Mouse (Mus musculus): ENCODE measurements around the gene Rassf3.

The Rassf3 gene

DNA sequence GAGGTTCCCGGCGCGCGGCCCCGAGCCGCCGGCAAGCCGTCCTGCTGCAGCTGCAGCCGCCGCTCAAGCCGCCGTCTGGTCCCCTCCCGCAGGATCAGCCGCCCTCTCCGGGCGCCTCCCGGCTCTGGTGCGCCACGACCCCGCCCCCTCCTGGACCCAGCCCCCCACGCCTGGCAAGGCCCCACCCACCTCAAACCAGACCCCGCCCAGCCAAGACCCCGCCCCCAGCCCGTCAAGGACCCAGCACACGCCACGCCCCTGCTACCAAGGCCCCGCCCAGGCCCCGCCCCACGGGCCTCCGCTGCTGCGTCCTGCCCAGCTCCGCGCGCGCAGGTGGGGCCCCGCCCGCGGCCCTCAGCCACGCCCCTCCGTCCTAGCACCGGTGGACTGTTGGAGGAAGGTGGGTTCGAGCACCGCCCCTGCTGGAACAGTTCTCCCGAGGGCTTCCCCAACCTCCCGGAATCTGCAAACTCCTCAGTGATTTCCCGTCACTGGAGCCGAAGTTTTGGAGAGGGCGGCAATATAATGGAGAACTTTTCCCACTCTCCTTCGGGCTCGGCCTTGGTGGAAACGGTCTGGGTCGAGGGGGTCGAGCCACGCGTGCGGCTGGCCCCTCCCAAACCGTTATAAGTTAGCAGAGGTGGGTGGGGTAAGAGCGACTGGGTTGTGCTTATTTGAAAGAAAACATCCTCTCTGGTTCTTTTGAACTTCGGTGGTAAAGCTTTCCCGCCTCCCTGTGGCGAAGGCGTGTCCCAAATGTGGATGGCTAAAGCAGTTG, at the start of gene Rassf3:
Gene Rassf3, minus strand, starts transcription at position 158 of the 778 bp plus-strand sequence.
- DNase-seq (ENCODE audit: extremely low spot score, low spot score): peak; percentile 100

- no peak for DNase-seq (ENCODE audit: extremely low spot score, low spot score)
Measured at GRCm38 (mm10) chr10:121520923-121521585, 44.9 kb upstream of the Rassf3 start.

GRCm38 (mm10) chr10:121519710-121520109, 43.6 kb upstream of the Rassf3 start:
- DNase-seq (ENCODE audit: extremely low spot score, low spot score): no peak

- peak; percentile 92 for DNase-seq (ENCODE audit: extremely low spot score, low spot score)
Measured at GRCm38 (mm10) chr10:121516008-121516600, 40.0 kb upstream of the Rassf3 start.

DNA sequence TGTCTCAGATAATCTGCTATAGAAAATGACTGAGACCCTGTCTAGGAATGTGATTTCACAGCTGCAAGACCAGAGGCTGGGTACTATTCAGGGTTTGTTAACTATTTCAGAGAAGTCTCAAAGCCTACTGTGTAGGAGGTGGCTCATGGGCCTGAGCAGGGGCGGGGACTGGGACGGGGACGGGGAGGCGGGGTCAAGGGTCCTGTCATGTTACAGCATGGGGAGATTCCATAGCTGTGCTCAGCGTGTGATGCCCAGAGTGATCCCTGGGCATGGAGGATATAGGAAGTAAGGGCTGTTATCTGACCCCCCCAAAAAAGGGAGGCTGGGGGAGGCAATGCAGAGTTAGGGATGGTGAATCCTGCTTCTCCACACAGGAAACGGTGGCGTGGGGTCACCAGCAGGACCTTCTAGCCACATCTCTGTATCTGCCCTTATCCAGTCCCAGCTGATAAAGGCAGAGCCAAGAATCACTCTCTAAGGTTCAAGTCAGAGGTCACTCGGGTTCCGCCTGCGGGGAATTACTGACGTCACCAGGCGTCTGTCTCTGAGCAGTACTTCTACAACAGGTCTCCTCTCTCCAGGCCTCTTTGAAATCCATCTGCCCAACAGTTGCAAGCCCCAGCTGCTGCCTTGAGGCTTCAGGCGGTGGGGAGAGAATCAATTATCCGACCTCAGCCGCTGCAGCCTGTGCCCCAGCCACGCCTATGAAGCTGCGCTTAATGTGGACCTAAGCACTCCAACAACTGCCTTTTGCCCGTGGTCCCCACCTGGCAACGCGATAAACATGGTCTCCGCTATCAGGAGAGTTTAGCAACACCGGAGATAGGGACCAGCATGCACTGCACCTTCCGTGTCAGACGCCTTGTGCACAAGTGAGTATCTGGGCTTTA, 33.9 kb upstream of the Rassf3 start:
- peak; percentile 76 for DNase-seq (ENCODE audit: extremely low spot score, low spot score)

- no peak for DNase-seq (ENCODE audit: extremely low spot score, low spot score)
Measured at GRCm38 (mm10) chr10:121507755-121508544, 31.8 kb upstream of the Rassf3 start.

DNA sequence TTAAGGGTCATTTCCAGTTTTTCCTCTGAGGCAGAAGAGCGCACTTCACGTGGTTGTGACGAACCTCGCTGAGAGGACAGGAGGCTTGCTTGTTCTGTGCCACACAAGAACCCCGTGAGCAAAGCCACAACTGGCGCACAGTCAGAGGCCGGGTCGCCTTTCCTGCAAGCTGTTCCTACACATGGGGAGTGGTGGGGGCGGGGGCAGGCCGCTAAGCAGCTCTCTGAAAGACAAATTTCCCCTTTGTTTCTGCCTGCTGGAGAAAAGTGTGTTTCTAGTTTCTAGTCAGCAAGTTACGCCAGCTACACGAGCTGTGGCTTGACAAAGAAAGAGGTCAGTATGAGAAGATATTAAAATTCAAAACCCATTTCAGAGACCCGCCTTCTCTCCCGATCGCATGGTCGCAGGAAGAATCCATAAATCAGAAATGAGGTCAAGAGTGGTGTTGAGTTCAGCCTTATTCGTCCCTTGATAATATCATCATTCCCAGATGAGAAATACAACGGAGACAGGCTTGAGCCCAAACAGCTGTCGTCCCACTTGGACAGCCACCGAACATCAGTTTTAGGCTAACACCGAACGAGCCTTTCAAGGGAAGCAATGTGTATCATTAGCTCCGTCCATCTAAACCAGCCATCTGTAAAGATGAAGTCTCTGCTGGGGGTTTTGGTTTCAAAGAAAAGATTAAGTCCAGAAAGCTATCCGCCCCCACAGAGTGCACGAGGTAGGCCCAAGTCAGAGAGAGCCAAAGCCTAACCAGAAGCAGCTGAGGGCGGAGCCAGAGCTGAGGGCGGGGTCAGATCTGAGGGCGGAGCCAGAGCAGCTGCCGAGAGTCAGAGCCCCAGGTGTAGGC, 30.8 kb upstream of the Rassf3 start:
- DNase-seq (ENCODE audit: extremely low spot score, low spot score): peak; percentile 61

DNA sequence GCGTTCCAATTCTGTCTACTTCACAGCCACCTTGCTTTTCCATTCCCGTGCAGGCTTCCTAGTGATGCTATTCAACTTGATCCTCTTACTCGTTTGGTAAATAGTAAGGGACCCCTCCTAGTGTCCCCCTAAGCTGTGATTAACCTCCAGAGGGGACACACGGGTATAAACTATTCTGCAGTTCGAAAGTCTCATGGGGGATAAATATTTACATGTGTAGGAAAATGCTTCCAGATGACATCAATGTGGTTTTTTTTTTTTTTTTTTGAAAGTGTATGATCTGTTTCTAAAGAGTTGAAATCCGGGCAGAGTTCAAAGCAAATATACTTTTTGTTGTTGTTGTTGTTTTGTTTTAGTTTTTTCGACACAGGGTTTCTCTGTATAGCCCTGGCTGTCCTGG, 29.8 kb upstream of the Rassf3 start:
- DNase-seq (ENCODE audit: extremely low spot score, low spot score): peak; percentile 39

DNA sequence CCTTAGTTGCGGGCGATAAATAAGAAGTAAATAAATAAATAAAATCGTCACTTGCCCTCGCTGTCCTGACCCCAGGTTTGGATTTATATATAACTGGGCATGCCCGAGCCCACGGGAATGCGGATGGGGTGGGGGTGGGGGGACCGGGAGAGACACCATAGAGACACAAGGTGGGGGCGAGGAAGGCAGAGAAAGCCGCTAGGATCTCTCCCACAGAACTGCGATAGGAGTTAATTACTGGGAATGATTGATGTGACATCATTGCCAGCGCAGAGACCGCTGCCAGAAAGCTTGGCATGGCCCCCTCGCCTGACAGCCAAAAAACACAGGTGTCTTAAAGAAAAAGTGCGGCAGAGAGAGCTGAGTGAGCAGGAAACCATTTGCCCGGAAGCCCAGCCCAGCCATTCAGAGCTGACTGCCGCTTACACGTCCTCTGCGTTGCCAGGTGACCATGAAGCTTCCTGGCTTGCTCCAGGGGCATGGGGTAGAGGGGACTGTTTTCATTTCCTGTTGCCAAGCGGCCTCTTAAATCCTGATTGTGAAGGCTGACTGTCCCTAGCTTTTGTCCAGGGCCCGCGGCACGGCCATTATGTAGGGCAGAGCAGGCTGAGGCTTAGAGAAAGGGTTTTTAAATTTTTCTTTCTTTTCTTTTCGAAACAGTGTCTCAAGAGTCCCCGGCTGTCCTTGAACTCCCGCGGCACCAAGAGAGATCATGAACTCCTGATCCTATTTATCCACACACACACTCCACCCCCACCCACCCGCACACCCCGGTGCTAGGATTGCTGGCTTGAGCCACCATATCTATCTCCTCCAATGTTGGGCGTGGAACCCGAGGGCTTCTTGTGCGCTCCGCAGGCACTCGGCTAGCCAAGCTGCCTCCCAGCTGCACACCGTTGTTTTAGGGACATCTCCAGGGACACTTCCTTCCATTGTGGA, 29.1 kb upstream of the Rassf3 start:
- peak; percentile 63 for DNase-seq (ENCODE audit: extremely low spot score, low spot score)

GRCm38 (mm10) chr10:121501160-121501559, 25.0 kb upstream of the Rassf3 start:
- no peak for DNase-seq (ENCODE audit: extremely low spot score, low spot score)

- no peak for DNase-seq (ENCODE audit: extremely low spot score, low spot score)
Measured at GRCm38 (mm10) chr10:121500034-121500433, 23.9 kb upstream of the Rassf3 start.

DNA sequence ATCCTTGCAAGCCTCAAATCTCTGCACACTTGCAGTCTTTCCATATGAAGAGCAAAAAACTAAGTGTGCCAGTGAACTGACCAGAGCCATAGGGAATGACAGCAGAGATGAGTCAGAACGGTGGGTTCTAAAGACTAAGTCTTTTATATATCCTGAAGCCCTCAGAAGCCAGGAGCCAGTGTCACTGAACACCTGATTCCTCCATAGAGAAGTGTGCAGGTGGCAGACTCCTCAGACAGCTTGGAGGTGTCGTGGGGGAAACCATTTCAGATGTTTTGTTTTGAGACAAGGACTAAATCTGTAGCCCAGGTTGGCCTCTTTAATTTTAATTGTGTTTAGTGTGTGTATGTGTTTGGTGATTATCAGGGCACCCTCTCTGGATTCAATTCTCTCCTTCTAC, 22.9 kb upstream of the Rassf3 start:
- no peak for DNase-seq (ENCODE audit: extremely low spot score, low spot score)

GRCm38 (mm10) chr10:121498481-121498904, 22.3 kb upstream of the Rassf3 start:
- no peak for DNase-seq (ENCODE audit: extremely low spot score, low spot score)

DNA sequence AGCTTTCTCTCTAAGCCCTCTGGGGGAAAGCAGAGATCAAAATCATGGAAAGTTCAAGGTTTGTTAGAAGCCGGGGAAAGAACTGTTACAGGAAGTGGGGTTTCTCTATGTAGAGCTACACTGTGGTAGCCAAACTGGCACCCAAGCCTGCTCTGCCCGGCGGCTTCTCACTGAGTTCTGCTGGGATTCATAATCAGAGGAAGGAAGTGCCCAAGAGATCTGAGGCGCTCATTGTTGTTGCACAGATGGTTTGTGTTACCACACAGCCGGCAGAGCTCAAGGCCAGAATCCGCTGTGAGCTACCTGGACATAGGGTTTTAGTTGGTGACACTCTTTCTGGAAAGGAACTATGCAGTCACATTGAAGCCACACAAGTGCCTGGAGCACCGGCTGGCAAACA, 21.8 kb upstream of the Rassf3 start:
- DNase-seq (ENCODE audit: extremely low spot score, low spot score): no peak

- no peak for DNase-seq (ENCODE audit: extremely low spot score, low spot score)
Measured at GRCm38 (mm10) chr10:121496616-121497015, 20.5 kb upstream of the Rassf3 start.

DNA sequence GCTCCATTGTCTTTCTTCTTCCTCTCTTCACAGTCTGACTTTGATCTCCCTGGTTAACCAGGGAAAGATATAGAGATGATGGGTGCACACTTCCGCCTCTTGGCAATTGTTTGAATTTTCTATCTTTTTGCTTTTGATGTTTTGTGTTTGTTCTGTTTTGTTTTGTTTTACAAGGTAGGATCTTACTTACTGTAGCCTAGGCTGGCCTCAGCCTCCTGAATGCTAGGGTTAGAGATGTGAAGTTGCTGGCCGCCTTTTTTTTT, 17.9 kb upstream of the Rassf3 start:
- DNase-seq (ENCODE audit: extremely low spot score, low spot score): no peak

GRCm38 (mm10) chr10:121493374-121494162, 17.4 kb upstream of the Rassf3 start:
- no peak for DNase-seq (ENCODE audit: extremely low spot score, low spot score)
